Mouse (Mus musculus): ENCODE measurements around the gene Rad18.

GRCm38 (mm10) chr6:112586999-112587398, 109.5 kb downstream of the Rad18 start:
- no peak for TF ChIP-seq CTCF (IDR thresholded peaks at IDR 0.05; ENCODE audit: low read depth)
- TF ChIP-seq EP300 (IDR thresholded peaks at IDR 0.05; ENCODE audit: low read depth), result no peak

All from liver, embryonic 14.5 days (tissue).